ENCODE assay signal across 9 mouse cellular contexts in genomic region chr8:106576849-106577555, GRCm38 (mm10). TPM values are rescaled to one million over a fixed set of nuclear protein-coding genes. Genes with fewer than 3 reads are reported as not detected.
DNase-seq lines count a peak whose midpoint lies in the region; ATAC-seq and TF ChIP-seq lines count a peak whose summit lies in the region.
"Had no signal": no experiment of that assay in that cellular context is flagged by ENCODE, and none has a peak within 500 bp of the region (broad histone marks: within the 10 kb centered on the region; RNA-seq: fewer than 3 reads in every experiment).

No protein-coding gene starts in this region.

- no peaks in the 10 kb centered on the region for H3K9me3 ChIP-seq in heart, postnatal 0 days (replicated peaks; ENCODE audit: control insufficient read depth, low read length)
- no peaks in the 10 kb centered on the region for H3K9me3 ChIP-seq in lung, postnatal 0 days (ENCODE audit: low read length)
- H3K9me3 ChIP-seq in forebrain, embryonic 13.5 days (replicated peaks) = no peaks in the 10 kb centered on the region

- DNase-seq in cerebellum, postnatal 10 days = peak; percentile 19 to 31
- DNase-seq in cerebellum, postnatal 36 days = no peak
- DNase-seq in 416B (ENCODE audit: low read depth) = peak; percentile 85
- peak; percentile 52 for DNase-seq in heart, postnatal 0 days (ENCODE audit: low spot score)
- DNase-seq in lung, postnatal 0 days (ENCODE audit: low spot score) = peak; percentile 90
- no peak for DNase-seq in left cerebral cortex, adult 18-20 months (ENCODE audit: low spot score in 2 of 2)
- no peak for DNase-seq in B cell, adult 2 months

- no peak overlapping the region for H3K4me3 ChIP-seq in heart, postnatal 0 days (ENCODE audit: low read depth, low read length)
- no peak overlapping the region for H3K4me3 ChIP-seq in lung, postnatal 0 days (ENCODE audit: low read depth, low read length)
- H3K4me3 ChIP-seq in forebrain, embryonic 13.5 days = no peak overlapping the region

- peak; percentile 60; the same call in 1 of the 2 replicates for ATAC-seq in heart, postnatal 0 days (ENCODE audit: insufficient read depth, low read depth)
- ATAC-seq in lung, postnatal 0 days = peak; percentile 91
- no peak for ATAC-seq in forebrain, embryonic 13.5 days

- 17% methylated on average over 6 of the region's 6 CpGs for WGBS in heart, postnatal 0 days
- 15% methylated on average over 6 of the region's 6 CpGs for WGBS in lung, postnatal 0 days
- WGBS in forebrain, embryonic 13.5 days = 59% methylated on average over 6 of the region's 6 CpGs

- H3K27ac ChIP-seq in heart, postnatal 0 days (ENCODE audit: low read depth) = no peak overlapping the region
- H3K27ac ChIP-seq in lung, postnatal 0 days (ENCODE audit: low read length) = peak overlapping the region; percentile 34; the same call in 1 of the 2 replicates
- no peak overlapping the region for H3K27ac ChIP-seq in forebrain, embryonic 13.5 days

- peaks cover 8% of the 10 kb centered on the region for H3K4me1 ChIP-seq in heart, postnatal 0 days (ENCODE audit: control insufficient read depth, insufficient read depth)
- H3K4me1 ChIP-seq in lung, postnatal 0 days (ENCODE audit: insufficient read depth, low read depth, low read length) = peaks cover 5% of the 10 kb centered on the region; the same call in 1 of the 2 replicates
- H3K4me1 ChIP-seq in forebrain, embryonic 13.5 days = no peaks in the 10 kb centered on the region

- no peak for TF ChIP-seq EP300 in heart, postnatal 0 days (IDR thresholded peaks at IDR 0.05; ENCODE audit: low read depth)
- TF ChIP-seq EP300 in lung, postnatal 0 days (IDR thresholded peaks at IDR 0.05) = peak; percentile 62

- no peaks in the 10 kb centered on the region for H3K27me3 ChIP-seq in heart, postnatal 0 days (ENCODE audit: control insufficient read depth, insufficient read depth, low read length)
- no peaks in the 10 kb centered on the region for H3K27me3 ChIP-seq in lung, postnatal 0 days (replicated peaks; ENCODE audit: insufficient read depth, low read length)
- no peaks in the 10 kb centered on the region for H3K27me3 ChIP-seq in forebrain, embryonic 13.5 days

- TF ChIP-seq CTCF in heart, postnatal 0 days (IDR thresholded peaks at IDR 0.05; ENCODE audit: low read depth) = no peak
- no peak for TF ChIP-seq CTCF in lung, postnatal 0 days (IDR thresholded peaks at IDR 0.05)

- H3K36me3 ChIP-seq in heart, postnatal 0 days (replicated peaks; ENCODE audit: control insufficient read depth, insufficient read depth, low read length) = no peaks in the 10 kb centered on the region
- no peaks in the 10 kb centered on the region for H3K36me3 ChIP-seq in lung, postnatal 0 days (ENCODE audit: insufficient read depth, low read length)
- no peaks in the 10 kb centered on the region for H3K36me3 ChIP-seq in forebrain, embryonic 13.5 days (ENCODE audit: poor library complexity, severe bottlenecking)

- no peak overlapping the region for H3K4me2 ChIP-seq in heart, postnatal 0 days (ENCODE audit: low read depth, low read length)
- H3K4me2 ChIP-seq in lung, postnatal 0 days (replicated peaks; ENCODE audit: low read depth, low read length) = no peak overlapping the region
- H3K4me2 ChIP-seq in forebrain, embryonic 13.5 days = no peak overlapping the region

- H3K9ac ChIP-seq in heart, postnatal 0 days (replicated peaks; ENCODE audit: low read depth, low read length) = no peak overlapping the region
- no peak overlapping the region for H3K9ac ChIP-seq in lung, postnatal 0 days (replicated peaks; ENCODE audit: low read depth)
- H3K9ac ChIP-seq in forebrain, embryonic 13.5 days = no peak overlapping the region

RNA-seq across cellular contexts. Expression of gene Gm10073, which starts 3.7 kb away (rescaled TPM):
- total RNA-seq in heart, postnatal 0 days (2014; rRNA removed; ENCODE audit: low replicate concordance) = 70.8 and 80.8 TPM in 2 replicates
- polyA plus RNA-seq in heart, postnatal 0 days (2015; fragmentation: Nextera tagmentation; extraction: Ambion mirVana) = 6.2 and 6.5 TPM in 2 replicates
- 8.0 and 9.0 TPM in 2 replicates for polyA plus RNA-seq in lung, postnatal 0 days (2015; fragmentation: Nextera tagmentation; extraction: Ambion mirVana)
- polyA plus RNA-seq in forebrain, embryonic 13.5 days (2015; fragmentation: Nextera tagmentation; extraction: Ambion mirVana) = 6.9 and 9.8 TPM in 2 replicates
- 10 to 100 TPM; 86.5 to 89.9 TPM for total RNA-seq in left cerebral cortex, adult 18-20 months (2021)

RNA-seq across cellular contexts. Expression of gene Cdh1, which starts 26.1 kb away (rescaled TPM):
- total RNA-seq in heart, postnatal 0 days (2014; rRNA removed; ENCODE audit: low replicate concordance) = 1.2 and 1.9 TPM in 2 replicates
- polyA plus RNA-seq in heart, postnatal 0 days (2015; fragmentation: Nextera tagmentation; extraction: Ambion mirVana) = 0.19 and 0.52 TPM in 2 replicates
- polyA plus RNA-seq in lung, postnatal 0 days (2015; fragmentation: Nextera tagmentation; extraction: Ambion mirVana) = 88.2 and 106 TPM in 2 replicates
- 0.53 and 0.58 TPM in 2 replicates for polyA plus RNA-seq in forebrain, embryonic 13.5 days (2015; fragmentation: Nextera tagmentation; extraction: Ambion mirVana)
- total RNA-seq in left cerebral cortex, adult 18-20 months (2021) = 1 to 10 TPM; 2.2 to 2.8 TPM
- total RNA-seq: heart, postnatal 36 days had no signal

Comparison
In these comparisons a context has a peak if more than half of its experiments do, and no peak if none do; other contexts are left out.
1. DNase-seq: peak in cerebellum, postnatal 10 days (2 of 2), 416B (single experiment), heart, postnatal 0 days (single experiment) and lung, postnatal 0 days (single experiment); none in cerebellum, postnatal 36 days (0 of 2), left cerebral cortex, adult 18-20 months (0 of 2) and B cell, adult 2 months (0 of 2).
2. RNA of gene Cdh1, which starts 26.1 kb away (polyA plus RNA-seq): 88.2 to 106 TPM in lung, postnatal 0 days; 0.53 to 0.58 TPM in forebrain, embryonic 13.5 days and 0.19 to 0.52 TPM in heart, postnatal 0 days; every median in the first group is over 10 times any median in the second.